Mouse (Mus musculus) megakaryocyte, embryonic 14.5 days (primary cell): ENCODE data around the gene Rbfox2.

Source experiments
- FLI1 ChIP-seq: IDR thresholded peaks from 2 replicates; pipeline ENCODE4 v1.6.1; 2012; ENCODE audit warnings: low read length, inconsistent platforms, mixed read lengths
- GATA1 ChIP-seq: IDR thresholded peaks from 3 replicates; pipeline ENCODE4 v1.6.1; 2012; ENCODE audit warnings: mixed read lengths, low read length, inconsistent platforms, borderline replicate concordance

- TF ChIP-seq GATA1: no peak
- TF ChIP-seq FLI1: no peak
Measured at GRCm38 (mm10) chr15:77254128-77254527, 52.7 kb downstream of the Rbfox2 start.
